Mouse (Mus musculus) lung, postnatal 0 days (tissue): ENCODE measurements around the gene Vps39.

ENCODE experiments used
- CTCF ChIP-seq: IDR thresholded peaks from 2 replicates; pipeline ENCODE4 v1.5.1; 2016; ENCODE audit warnings: antibody characterized with exemption, mild to moderate bottlenecking
- EP300 ChIP-seq: IDR thresholded peaks from 2 replicates; pipeline ENCODE4 v1.6.1; 2016; ENCODE audit warnings: antibody characterized with exemption, mild to moderate bottlenecking, control low read depth

DNA sequence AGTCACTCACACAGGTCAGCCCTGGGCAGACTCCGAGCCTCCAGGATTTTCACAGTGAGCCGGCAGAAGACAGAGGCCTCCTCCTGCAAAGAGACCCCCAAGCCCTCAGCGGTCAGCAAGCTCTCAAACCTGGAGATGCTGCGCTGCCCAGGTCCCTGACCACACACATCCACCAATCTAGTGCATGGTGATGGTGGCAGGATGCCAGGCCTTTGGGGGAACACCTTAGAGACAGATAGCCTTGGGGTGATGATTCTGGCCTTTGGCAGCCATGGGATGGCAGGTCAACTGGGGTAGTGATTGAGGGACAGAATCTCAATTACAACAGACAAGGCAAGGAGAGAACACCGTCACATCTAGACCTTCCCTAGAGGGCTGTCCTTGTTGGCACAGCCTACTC is 68.8 kb downstream of the Vps39 start:
- TF ChIP-seq CTCF (no peak), EP300 (no peak)
